Mouse (Mus musculus) cortical plate, adult 2 months (tissue): ENCODE measurements around the gene Gm8764. TPM values are rescaled to one million over a fixed set of nuclear protein-coding genes. Genes with fewer than 3 reads are reported as not detected.
"Not testable (repeated sequence)": the region's sequence is repeated elsewhere in the genome, so short reads cannot be mapped to it uniquely, and the experiment has no call there.

Source experiments
- H3K27ac ChIP-seq: fragments of 200-500 bp; 2 replicates; pipeline ENCODE4 v1.5.1; 2012; ENCODE audit warnings: low read length, control low read depth, inconsistent platforms; ENCODE audit not compliant: insufficient read depth
- H3K4me1 ChIP-seq: fragments of 200-500 bp; 2 replicates; pipeline ENCODE4 v1.6.1; 2011; ENCODE audit warnings: low read length; ENCODE audit not compliant: control insufficient read depth, insufficient read depth
- H3K4me3 ChIP-seq: fragments of 200-500 bp; 2 replicates; pipeline ENCODE4 v1.5.1; 2011; ENCODE audit warnings: mild to moderate bottlenecking, low read length, control low read depth; ENCODE audit not compliant: insufficient read depth
- CTCF ChIP-seq: fragments of 200-500 bp; IDR thresholded peaks from 2 replicates; pipeline ENCODE4 v1.5.1; 2011; ENCODE audit warnings: mild to moderate bottlenecking, control low read depth, low read length; ENCODE audit not compliant: insufficient read depth; ENCODE audit errors: extremely low read depth
- POLR2A ChIP-seq: fragments of 200-500 bp; IDR thresholded peaks from 2 replicates; pipeline ENCODE4 v1.6.1; 2011; ENCODE audit warnings: mild to moderate bottlenecking, low read length, control low read depth; ENCODE audit not compliant: insufficient read depth; ENCODE audit errors: extremely low read depth
- polyA plus RNA-seq: library from polyadenylated mRNA; depleted of rRNA; stranded (reverse); fragments of >200 nt; gene quantifications from 2 replicates; pipeline ENCODE4 v1.2.3, GENCODE M21; 2012; rRNA removed

Gm8764 gene
- not detected in 2 replicates for polyA plus RNA-seq

DNA sequence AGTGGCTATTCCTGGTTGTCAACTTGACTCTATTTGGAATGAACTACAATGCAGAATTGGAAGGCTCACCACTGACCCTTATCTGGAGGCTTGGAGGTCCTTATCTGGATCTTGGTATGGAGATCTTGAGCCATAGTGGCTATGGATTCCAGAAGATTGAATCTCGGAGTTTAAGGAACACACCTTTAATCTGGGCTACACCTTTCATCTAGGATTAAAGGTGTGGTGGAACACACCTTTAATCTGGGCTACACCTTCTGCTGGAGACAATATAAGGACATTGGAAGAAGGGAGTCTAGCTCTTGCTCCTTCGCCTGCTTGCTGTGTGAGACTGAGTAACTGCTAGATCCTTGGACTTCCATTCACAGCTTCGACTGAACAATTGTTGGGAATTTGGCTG is at the start of gene Gm8764:
Gm8764 (plus strand) TSS at position 301 of the 400 bp plus-strand sequence.
- H3K4me3 ChIP-seq, H3K27ac ChIP-seq, H3K4me1 ChIP-seq: not testable (repeated sequence)

DNA sequence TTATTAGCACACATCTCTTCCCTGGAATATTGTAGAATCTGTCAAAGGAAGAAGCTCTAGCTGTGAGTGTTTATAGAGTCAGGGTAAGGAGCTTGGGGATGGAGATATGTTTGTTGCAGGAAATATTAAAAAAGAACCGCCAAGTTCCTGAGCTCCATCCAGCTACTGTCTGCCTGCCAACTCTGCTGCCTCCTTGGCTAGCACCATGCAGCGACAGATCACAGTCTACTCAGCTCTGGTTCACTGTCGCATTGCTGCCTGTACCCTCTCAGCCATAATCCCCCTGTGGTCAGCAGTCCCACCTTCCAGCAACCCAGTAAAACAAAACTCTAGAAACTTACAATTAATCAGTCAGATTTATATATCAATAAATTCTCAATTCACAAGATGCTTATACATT is 49.8 kb upstream of the Gm8764 start:
- no peak for TF ChIP-seq POLR2A
- TF ChIP-seq CTCF = no peak
- Histone ChIP-seq H3K27ac (no peak overlapping the region), H3K4me3 (no peak overlapping the region), H3K4me1 (no peaks in the 10 kb centered on the region)

DNA sequence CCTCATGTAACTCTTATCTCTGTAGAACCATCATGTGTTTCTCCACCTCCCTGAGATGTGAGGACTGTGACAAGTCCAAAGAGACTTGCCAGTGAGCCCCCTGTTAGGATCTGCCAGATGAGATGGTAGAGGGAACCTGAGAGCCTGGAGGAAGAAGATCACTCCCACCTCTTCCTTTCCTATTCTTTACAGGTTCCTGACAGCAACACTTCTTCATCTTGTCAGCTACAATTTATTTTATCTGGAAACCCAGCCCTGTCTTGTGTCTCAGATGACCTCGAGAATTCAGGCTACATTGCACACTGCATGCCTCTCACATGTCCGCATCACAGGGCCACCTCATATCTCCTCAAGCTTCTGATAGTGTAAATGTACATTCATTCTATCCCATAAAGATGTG is 41.5 kb upstream of the Gm8764 start:
- Histone ChIP-seq H3K27ac (no peak overlapping the region), H3K4me1 (no peaks in the 10 kb centered on the region), H3K4me3 (no peak overlapping the region)
- TF ChIP-seq CTCF = no peak
- no peak for TF ChIP-seq POLR2A

DNA sequence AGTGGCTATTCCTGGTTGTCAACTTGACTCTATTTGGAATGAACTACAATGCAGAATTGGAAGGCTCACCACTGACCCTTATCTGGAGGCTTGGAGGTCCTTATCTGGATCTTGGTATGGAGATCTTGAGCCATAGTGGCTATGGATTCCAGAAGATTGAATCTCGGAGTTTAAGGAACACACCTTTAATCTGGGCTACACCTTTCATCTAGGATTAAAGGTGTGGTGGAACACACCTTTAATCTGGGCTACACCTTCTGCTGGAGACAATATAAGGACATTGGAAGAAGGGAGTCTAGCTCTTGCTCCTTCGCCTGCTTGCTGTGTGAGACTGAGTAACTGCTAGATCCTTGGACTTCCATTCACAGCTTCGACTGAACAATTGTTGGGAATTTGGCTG is 17.1 kb upstream of the Gm8764 start, which contains the start of gene Gm21293:
Gm21293 (plus strand) TSS at position 301 of the 400 bp plus-strand sequence.
- not testable (repeated sequence) for H3K4me3 ChIP-seq, H3K27ac ChIP-seq, H3K4me1 ChIP-seq

DNA sequence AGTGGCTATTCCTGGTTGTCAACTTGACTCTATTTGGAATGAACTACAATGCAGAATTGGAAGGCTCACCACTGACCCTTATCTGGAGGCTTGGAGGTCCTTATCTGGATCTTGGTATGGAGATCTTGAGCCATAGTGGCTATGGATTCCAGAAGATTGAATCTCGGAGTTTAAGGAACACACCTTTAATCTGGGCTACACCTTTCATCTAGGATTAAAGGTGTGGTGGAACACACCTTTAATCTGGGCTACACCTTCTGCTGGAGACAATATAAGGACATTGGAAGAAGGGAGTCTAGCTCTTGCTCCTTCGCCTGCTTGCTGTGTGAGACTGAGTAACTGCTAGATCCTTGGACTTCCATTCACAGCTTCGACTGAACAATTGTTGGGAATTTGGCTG is 8.6 kb upstream of the Gm8764 start, which contains the start of gene Gm6763:
Gm6763 (plus strand) TSS at position 301 of the 400 bp plus-strand sequence.
- not testable (repeated sequence) for H3K4me3 ChIP-seq, H3K27ac ChIP-seq, H3K4me1 ChIP-seq

DNA sequence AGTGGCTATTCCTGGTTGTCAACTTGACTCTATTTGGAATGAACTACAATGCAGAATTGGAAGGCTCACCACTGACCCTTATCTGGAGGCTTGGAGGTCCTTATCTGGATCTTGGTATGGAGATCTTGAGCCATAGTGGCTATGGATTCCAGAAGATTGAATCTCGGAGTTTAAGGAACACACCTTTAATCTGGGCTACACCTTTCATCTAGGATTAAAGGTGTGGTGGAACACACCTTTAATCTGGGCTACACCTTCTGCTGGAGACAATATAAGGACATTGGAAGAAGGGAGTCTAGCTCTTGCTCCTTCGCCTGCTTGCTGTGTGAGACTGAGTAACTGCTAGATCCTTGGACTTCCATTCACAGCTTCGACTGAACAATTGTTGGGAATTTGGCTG is 8.4 kb downstream of the Gm8764 start, which contains the start of gene Gm21304:
Gm21304 (plus strand) TSS at position 301 of the 400 bp plus-strand sequence.
- H3K4me3 ChIP-seq, H3K4me1 ChIP-seq, H3K27ac ChIP-seq: not testable (repeated sequence)

DNA sequence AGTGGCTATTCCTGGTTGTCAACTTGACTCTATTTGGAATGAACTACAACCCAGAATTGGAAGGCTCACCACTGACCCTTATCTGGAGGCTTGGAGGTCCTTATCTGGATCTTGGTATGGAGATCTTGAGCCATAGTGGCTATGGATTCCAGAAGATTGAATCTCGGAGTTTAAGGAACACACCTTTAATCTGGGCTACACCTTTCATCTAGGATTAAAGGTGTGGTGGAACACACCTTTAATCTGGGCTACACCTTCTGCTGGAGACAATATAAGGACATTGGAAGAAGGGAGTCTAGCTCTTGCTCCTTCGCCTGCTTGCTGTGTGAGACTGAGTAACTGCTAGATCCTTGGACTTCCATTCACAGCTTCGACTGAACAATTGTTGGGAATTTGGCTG is 16.9 kb downstream of the Gm8764 start, which contains the start of gene Gm21312:
Gm21312 (plus strand) TSS at position 301 of the 400 bp plus-strand sequence.
- not testable (repeated sequence) for H3K27ac ChIP-seq, H3K4me3 ChIP-seq

DNA sequence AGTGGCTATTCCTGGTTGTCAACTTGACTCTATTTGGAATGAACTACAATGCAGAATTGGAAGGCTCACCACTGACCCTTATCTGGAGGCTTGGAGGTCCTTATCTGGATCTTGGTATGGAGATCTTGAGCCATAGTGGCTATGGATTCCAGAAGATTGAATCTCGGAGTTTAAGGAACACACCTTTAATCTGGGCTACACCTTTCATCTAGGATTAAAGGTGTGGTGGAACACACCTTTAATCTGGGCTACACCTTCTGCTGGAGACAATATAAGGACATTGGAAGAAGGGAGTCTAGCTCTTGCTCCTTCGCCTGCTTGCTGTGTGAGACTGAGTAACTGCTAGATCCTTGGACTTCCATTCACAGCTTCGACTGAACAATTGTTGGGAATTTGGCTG is 25.4 kb downstream of the Gm8764 start, which contains the start of gene Gm20765:
Gm20765 (plus strand) TSS at position 301 of the 400 bp plus-strand sequence.
- not testable (repeated sequence) for H3K4me3 ChIP-seq, H3K4me1 ChIP-seq, H3K27ac ChIP-seq

More for the DNA sequence above, 16.9 kb downstream of the Gm8764 start, which contains the start of gene Gm21312:
- not testable (repeated sequence) for H3K4me1 ChIP-seq

DNA sequence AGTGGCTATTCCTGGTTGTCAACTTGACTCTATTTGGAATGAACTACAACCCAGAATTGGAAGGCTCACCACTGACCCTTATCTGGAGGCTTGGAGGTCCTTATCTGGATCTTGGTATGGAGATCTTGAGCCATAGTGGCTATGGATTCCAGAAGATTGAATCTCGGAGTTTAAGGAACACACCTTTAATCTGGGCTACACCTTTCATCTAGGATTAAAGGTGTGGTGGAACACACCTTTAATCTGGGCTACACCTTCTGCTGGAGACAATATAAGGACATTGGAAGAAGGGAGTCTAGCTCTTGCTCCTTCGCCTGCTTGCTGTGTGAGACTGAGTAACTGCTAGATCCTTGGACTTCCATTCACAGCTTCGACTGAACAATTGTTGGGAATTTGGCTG is 33.9 kb downstream of the Gm8764 start, which contains the start of gene Gm4340:
Gm4340 (plus strand) TSS at position 301 of the 400 bp plus-strand sequence.
- H3K4me1 ChIP-seq, H3K4me3 ChIP-seq, H3K27ac ChIP-seq: not testable (repeated sequence)

DNA sequence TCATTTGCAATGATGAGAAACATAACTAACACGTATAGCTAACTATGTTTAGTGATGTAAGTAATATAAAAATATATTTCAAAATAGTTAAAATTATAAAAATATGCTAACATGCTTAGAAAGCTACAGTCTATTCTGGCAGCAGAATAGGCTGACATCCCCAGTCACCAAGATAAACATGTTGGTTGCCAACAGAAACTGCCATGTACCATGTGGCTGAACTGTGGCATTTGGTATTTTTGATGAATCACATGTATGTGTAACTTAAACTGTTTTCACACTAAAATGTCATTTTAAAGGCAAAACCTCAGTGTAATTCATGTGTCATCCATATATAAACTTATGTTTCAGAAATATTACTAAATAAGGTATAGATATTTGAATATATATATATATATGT is 49.8 kb downstream of the Gm8764 start:
- Histone ChIP-seq H3K27ac (no peak overlapping the region), H3K4me3 (no peak overlapping the region), H3K4me1 (no peaks in the 10 kb centered on the region)
- TF ChIP-seq POLR2A (no peak), CTCF (no peak)

DNA sequence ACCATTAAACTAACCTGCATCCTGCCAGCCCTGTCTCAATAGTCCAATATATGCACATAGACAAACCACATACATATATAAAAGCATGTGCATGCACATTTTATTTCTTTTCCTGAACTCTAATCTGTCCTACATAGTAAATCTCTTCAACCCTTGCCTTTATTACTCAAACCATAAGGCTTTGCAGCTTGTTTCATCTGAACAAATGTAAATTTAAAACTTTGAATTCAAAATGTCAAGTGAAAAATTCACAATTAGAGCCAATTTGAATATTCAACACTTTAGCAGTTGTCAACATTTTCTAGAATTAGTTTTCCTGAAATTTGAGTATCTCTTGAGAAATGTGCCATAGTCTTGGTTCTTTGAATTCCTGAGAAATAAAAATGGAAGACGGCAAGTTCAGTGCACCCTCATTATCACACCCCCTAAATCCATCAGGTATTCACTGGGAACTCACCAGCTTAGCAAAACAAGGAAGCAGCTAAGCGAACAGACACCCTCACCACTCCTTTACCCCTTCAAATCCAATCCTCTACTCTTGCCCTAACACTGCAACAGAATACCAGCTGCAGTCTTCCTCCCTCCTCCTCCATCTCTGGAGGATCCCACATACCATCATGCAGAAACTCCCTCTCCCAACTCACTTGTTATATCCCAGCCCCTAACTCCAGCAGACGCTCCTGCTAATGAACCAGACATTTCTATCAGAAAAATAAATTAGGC is 50.6 kb downstream of the Gm8764 start:
- no peak for TF ChIP-seq CTCF
- no peak for TF ChIP-seq POLR2A
- no peaks in the 10 kb centered on the region for H3K4me1 ChIP-seq
- no peak overlapping the region for H3K27ac ChIP-seq
- no peak overlapping the region for H3K4me3 ChIP-seq

Other genes with a start within 250 kb of the Gm8764 start
- not detected in 2 replicates for gene Gm21293, start 17.0 kb upstream of the Gm8764 start, polyA plus RNA-seq
- gene Gm6763, start 8.5 kb upstream of the Gm8764 start, polyA plus RNA-seq = not detected in 2 replicates
- gene Gm21304, start 8.5 kb downstream of the Gm8764 start, polyA plus RNA-seq = not detected in 2 replicates
- not detected in 2 replicates for gene Gm21312, start 17.0 kb downstream of the Gm8764 start, polyA plus RNA-seq
- not detected in 2 replicates for gene Gm20765, start 25.5 kb downstream of the Gm8764 start, polyA plus RNA-seq
- gene Gm4340, start 34.0 kb downstream of the Gm8764 start, polyA plus RNA-seq = not detected in 2 replicates